Mouse (Mus musculus) hindbrain, embryonic 12.5 days (tissue): ENCODE data around the gene Grifin. TPM values are rescaled to one million over a fixed set of nuclear protein-coding genes. Genes with fewer than 3 reads are reported as not detected.

Experiments
- ATAC-seq: fragments of 200-750 bp; cut with Nextera tagmentation; 2 replicates; pipeline ENCODE4 v1.8.0; 2017; ENCODE audit warnings: moderate TSS enrichment; ENCODE audit not compliant: low FRiP score
- H3K27ac ChIP-seq: fragments of 300-500 bp; sonication (generic); 2 replicates; pipeline ENCODE4 v1.5.1; 2016; ENCODE audit warnings: mild to moderate bottlenecking
- H3K27me3 ChIP-seq: fragments of 300-500 bp; sonication (generic); 2 replicates; pipeline ENCODE4 v1.6.1; 2016; ENCODE audit warnings: mild to moderate bottlenecking
- H3K36me3 ChIP-seq: fragments of 300-500 bp; sonication (generic); 2 replicates; pipeline ENCODE4 v1.6.1; 2016; ENCODE audit warnings: mild to moderate bottlenecking
- H3K4me1 ChIP-seq: fragments of 300-500 bp; sonication (generic); 2 replicates; pipeline ENCODE4 v1.6.1; 2016
- H3K4me2 ChIP-seq: fragments of 300-500 bp; sonication (generic); replicated peaks from 2 replicates; pipeline ENCODE4 v1.6.1; 2016; ENCODE audit warnings: mild to moderate bottlenecking
- H3K4me3 ChIP-seq: fragments of 300-500 bp; sonication (generic); 2 replicates; pipeline ENCODE4 v1.5.1; 2016; ENCODE audit warnings: mild to moderate bottlenecking
- H3K9ac ChIP-seq: fragments of 300-500 bp; sonication (generic); 2 replicates; pipeline ENCODE4 v1.6.1; 2016; ENCODE audit warnings: mild to moderate bottlenecking, moderate library complexity
- H3K9me3 ChIP-seq: fragments of 300-500 bp; sonication (generic); replicated peaks from 2 replicates; pipeline ENCODE4 v1.6.1; 2016; ENCODE audit warnings: mild to moderate bottlenecking
- whole genome bisulfite sequencing: fragments of 180-500 bp; shearing (Covaris S2); methylation state at CpG from one replicate; pipeline ENCODE4 v1.1.7; 2016; 5-methylcytosine and 5-hydroxymethylcytosine counted together
- polyA plus RNA-seq: library from polyadenylated mRNA; unstranded; fragments of >200 nt; fragmentation: Nextera tagmentation; extraction: Ambion mirVana; gene quantifications from 2 replicates; pipeline ENCODE4 v1.2.1, GENCODE M21; 2016

The Grifin gene
- polyA plus RNA-seq, 1 experiment from 2014 or later = not detected

GRCm38 (mm10) chr5:140538111-140538683 lies 26.7 kb downstream of the Grifin start:
- no peak overlapping the region for H3K4me3 ChIP-seq
- no peaks in the 10 kb centered on the region for H3K36me3 ChIP-seq
- no peak for ATAC-seq
- WGBS = 63% methylated on average over 13 of the region's 13 CpGs
- H3K27ac ChIP-seq = no peak overlapping the region
- no peak overlapping the region for H3K9ac ChIP-seq
- H3K4me2 ChIP-seq = no peak overlapping the region
- no peaks in the 10 kb centered on the region for H3K9me3 ChIP-seq
- peaks cover 5% of the 10 kb centered on the region for H3K4me1 ChIP-seq
- no peaks in the 10 kb centered on the region for H3K27me3 ChIP-seq

GRCm38 (mm10) chr5:140526754-140527153 lies 38.1 kb downstream of the Grifin start:
- no peak overlapping the region for H3K9ac ChIP-seq
- H3K27ac ChIP-seq = no peak overlapping the region
- H3K36me3 ChIP-seq = peaks cover 39% of the 10 kb centered on the region
- ATAC-seq = no peak
- WGBS = 65% methylated on average over 2 of the region's 2 CpGs
- no peaks in the 10 kb centered on the region; the same call in 1 of the 2 replicates for H3K9me3 ChIP-seq
- H3K4me3 ChIP-seq = no peak overlapping the region
- H3K4me2 ChIP-seq = no peak overlapping the region
- no peaks in the 10 kb centered on the region for H3K4me1 ChIP-seq
- H3K27me3 ChIP-seq = no peaks in the 10 kb centered on the region

- Histone ChIP-seq H3K9ac (no peak overlapping the region), H3K27ac (no peak overlapping the region), H3K36me3 (peaks cover 32% of the 10 kb centered on the region), H3K4me3 (no peak overlapping the region), H3K27me3 (no peaks in the 10 kb centered on the region), H3K9me3 (no peaks in the 10 kb centered on the region; the same call in 1 of the 2 replicates), H3K4me1 (no peaks in the 10 kb centered on the region), H3K4me2 (no peak overlapping the region)
- no peak for ATAC-seq
- 89% methylated on average over 1 of the region's 1 CpGs for WGBS
These were observed 43.7 kb downstream of the Grifin start for GRCm38 (mm10) chr5:140521196-140521595.

GRCm38 (mm10) chr5:140517921-140518230 lies 47.0 kb downstream of the Grifin start:
- Histone ChIP-seq H3K4me1 (peaks cover 8% of the 10 kb centered on the region), H3K27ac (no peak overlapping the region), H3K4me2 (no peak overlapping the region), H3K27me3 (no peaks in the 10 kb centered on the region), H3K9me3 (no peaks in the 10 kb centered on the region), H3K4me3 (no peak overlapping the region), H3K36me3 (peaks cover 4% of the 10 kb centered on the region; the same call in 1 of the 2 replicates), H3K9ac (no peak overlapping the region)
- ATAC-seq = no peak
- 94% methylated on average over 4 of the region's 4 CpGs for WGBS

GRCm38 (mm10) chr5:140517159-140517920 lies 47.5 kb downstream of the Grifin start:
- no peaks in the 10 kb centered on the region for H3K9me3 ChIP-seq
- peaks cover 8% of the 10 kb centered on the region for H3K4me1 ChIP-seq
- peaks cover 4% of the 10 kb centered on the region; the same call in 1 of the 2 replicates for H3K36me3 ChIP-seq
- no peak overlapping the region for H3K4me3 ChIP-seq
- no peak overlapping the region for H3K4me2 ChIP-seq
- no peak overlapping the region for H3K27ac ChIP-seq
- 91% methylated on average over 21 of the region's 21 CpGs for WGBS
- H3K9ac ChIP-seq = no peak overlapping the region
- H3K27me3 ChIP-seq = no peaks in the 10 kb centered on the region
- no peak for ATAC-seq

GRCm38 (mm10) chr5:140514799-140515486 lies 49.9 kb downstream of the Grifin start:
- no peaks in the 10 kb centered on the region for H3K27me3 ChIP-seq
- H3K9me3 ChIP-seq = no peaks in the 10 kb centered on the region
- no peak overlapping the region for H3K4me3 ChIP-seq
- no peak overlapping the region for H3K4me2 ChIP-seq
- no peak overlapping the region for H3K9ac ChIP-seq
- H3K36me3 ChIP-seq = peaks cover 2% of the 10 kb centered on the region; the same call in 1 of the 2 replicates
- no peak overlapping the region for H3K27ac ChIP-seq
- ATAC-seq = no peak
- WGBS = 53% methylated on average over 7 of the region's 7 CpGs
- peaks cover 17% of the 10 kb centered on the region for H3K4me1 ChIP-seq

- Histone ChIP-seq H3K27ac (0 out of 2 replicates have a peak overlapping the region, but pooled peaks have one; percentile 23), H3K4me2 (no peak overlapping the region)
- 73% methylated on average over 8 of the region's 8 CpGs for WGBS
These were observed 51.0 kb downstream of the Grifin start for GRCm38 (mm10) chr5:140513921-140514320.

More at GRCm38 (mm10) chr5:140513921-140514320, 51.0 kb downstream of the Grifin start:
- Histone ChIP-seq H3K27me3 (no peaks in the 10 kb centered on the region), H3K4me3 (no peak overlapping the region), H3K4me1 (peaks cover 27% of the 10 kb centered on the region), H3K9me3 (no peaks in the 10 kb centered on the region), H3K9ac (no peak overlapping the region), H3K36me3 (no peaks in the 10 kb centered on the region)
- ATAC-seq = no peak

Other genes starting within 250 kb of the Grifin start
- gene Mad1l1, start 243.5 kb downstream of the Grifin start, polyA plus RNA-seq = 39.9 and 44.8 TPM in 2 replicates
- gene Nudt1, start 243.4 kb downstream of the Grifin start, polyA plus RNA-seq = 31.1 and 32.1 TPM in 2 replicates
- 18.9 and 20.9 TPM in 2 replicates for gene Mrm2, start 233.2 kb downstream of the Grifin start, polyA plus RNA-seq
- 21.1 and 22.1 TPM in 2 replicates for gene Snx8, start 175.8 kb downstream of the Grifin start, polyA plus RNA-seq
- gene Eif3b, start 145.7 kb downstream of the Grifin start, polyA plus RNA-seq = 155 and 162 TPM in 2 replicates
- gene Gm4869, start 119.4 kb downstream of the Grifin start, polyA plus RNA-seq = not detected in 2 replicates
- gene Chst12, start 59.5 kb downstream of the Grifin start, polyA plus RNA-seq = 16.1 and 19.6 TPM in 2 replicates
- 23.8 and 27.6 TPM in 2 replicates for gene Lfng, start 42.2 kb upstream of the Grifin start, polyA plus RNA-seq
- 83.7 and 98.3 TPM in 2 replicates for gene Ttyh3, start 84.0 kb upstream of the Grifin start, polyA plus RNA-seq
- 31.3 and 31.7 TPM in 2 replicates for gene Iqce, start 137.3 kb upstream of the Grifin start, polyA plus RNA-seq
- 22.8 and 25.7 TPM in 2 replicates for gene Brat1, start 139.9 kb upstream of the Grifin start, polyA plus RNA-seq
- 1.8 and 2.1 TPM in 2 replicates for gene Amz1, start 159.1 kb upstream of the Grifin start, polyA plus RNA-seq